Mouse (Mus musculus) myocyte (in vitro differentiated cells): ENCODE measurements around the gene Tmprss4. TPM values are rescaled to one million over a fixed set of nuclear protein-coding genes. Genes with fewer than 3 reads are reported as not detected.

ENCODE experiments used
- H3K27me3 ChIP-seq: one replicate; pipeline ENCODE4 v1.6.1; 2011; ENCODE audit not compliant: control insufficient read depth, insufficient read depth, insufficient read length
- H3K36me3 ChIP-seq: one replicate; pipeline ENCODE4 v1.6.1; 2011; ENCODE audit not compliant: control insufficient read depth, insufficient read depth
- H3K4me2 ChIP-seq: one replicate; pipeline ENCODE4 v1.6.1; 2011; ENCODE audit warnings: low read depth, control low read depth
- H3K4me3 ChIP-seq: one replicate; pipeline ENCODE4 v1.5.1; 2011; ENCODE audit warnings: mild to moderate bottlenecking, control low read depth, moderate library complexity
- H3K79me2 ChIP-seq: one replicate; pipeline ENCODE4 v1.6.1; 2011; ENCODE audit not compliant: control insufficient read depth, insufficient read depth
- H3ac ChIP-seq: one replicate; pipeline ENCODE4 v1.6.1; 2011; ENCODE audit not compliant: control insufficient read depth, insufficient read length
- CEBPB ChIP-seq: IDR thresholded peaks from 2 replicates; pipeline ENCODE4 v1.6.1; 2011; ENCODE audit warnings: mild to moderate bottlenecking, moderate library complexity; ENCODE audit not compliant: poor library complexity, insufficient read depth, severe bottlenecking
- E2F4 ChIP-seq: IDR thresholded peaks from one replicate; pipeline ENCODE4 v1.6.1; 2011; ENCODE audit warnings: mild to moderate bottlenecking, control low read depth, moderate library complexity; ENCODE audit not compliant: insufficient read depth
- MAX ChIP-seq: IDR thresholded peaks from one replicate; pipeline ENCODE4 v1.6.1; 2011; ENCODE audit warnings: low read depth, mild to moderate bottlenecking, control low read depth
- MYOD1 ChIP-seq, 3 experiments: IDR thresholded peaks; one replicate each; pipeline ENCODE4 v1.6.1; 2011; ENCODE audit warnings: control low read depth in 2 of 3, low read depth in 2 of 3, mild to moderate bottlenecking in 2 of 3, moderate library complexity in 1 of 3; ENCODE audit not compliant: insufficient read length in 2 of 3, control insufficient read depth in 1 of 3
- MYOG ChIP-seq, 3 experiments: IDR thresholded peaks; one replicate each; pipeline ENCODE4 v1.6.1; 2011; ENCODE audit warnings: control low read depth in 2 of 3, low read depth in 2 of 3, mild to moderate bottlenecking in 2 of 3; ENCODE audit not compliant: insufficient read length in 2 of 3, control insufficient read depth in 1 of 3, insufficient read depth in 1 of 3
- POLR2A ChIP-seq: IDR thresholded peaks from one replicate; pipeline ENCODE4 v1.6.1; 2011; ENCODE audit warnings: low read depth, mild to moderate bottlenecking, control low read depth, moderate library complexity; ENCODE audit not compliant: insufficient read length
- POLR2AphosphoS2 ChIP-seq: IDR thresholded peaks from one replicate; pipeline ENCODE4 v1.6.1; 2011; ENCODE audit warnings: low read depth, control low read depth; ENCODE audit not compliant: insufficient read length
- REST ChIP-seq: IDR thresholded peaks from one replicate; pipeline ENCODE4 v1.6.1; 2011; ENCODE audit warnings: mild to moderate bottlenecking, control low read depth, moderate library complexity; ENCODE audit not compliant: insufficient read depth, insufficient read length
- SRF ChIP-seq: IDR thresholded peaks from one replicate; pipeline ENCODE4 v1.6.1; 2011; ENCODE audit warnings: low read depth; ENCODE audit not compliant: control insufficient read depth, insufficient read length
- TCF12 ChIP-seq: IDR thresholded peaks from one replicate; pipeline ENCODE4 v1.6.1; 2011; ENCODE audit warnings: mild to moderate bottlenecking, control low read depth; ENCODE audit not compliant: poor library complexity, insufficient read depth, severe bottlenecking
- TCF3 ChIP-seq: IDR thresholded peaks from one replicate; pipeline ENCODE4 v1.6.1; 2011; ENCODE audit warnings: low read depth, control low read depth; ENCODE audit not compliant: insufficient read length
- USF1 ChIP-seq: IDR thresholded peaks from one replicate; pipeline ENCODE4 v1.6.1; 2011; ENCODE audit warnings: low read depth, mild to moderate bottlenecking, control low read depth, moderate library complexity
- polyA plus RNA-seq: library from polyadenylated mRNA; unstranded; fragments of >200 nt; fragmentation: generic; extraction: Trizol; gene quantifications from one replicate; pipeline ENCODE4 v1.2.1, GENCODE M21; 2012; ENCODE audit warnings: missing spikeins

Gene Tmprss4
- polyA plus RNA-seq, 1 experiment: not detected

GRCm38 (mm10) chr9:45202021-45202798, 1.7 kb downstream of the Tmprss4 start:
- Histone ChIP-seq H3K79me2 (no peaks in the 10 kb centered on the region), H3K4me2 (no peak overlapping the region), H3K36me3 (no peaks in the 10 kb centered on the region), H3K27me3 (peaks cover 5% of the 10 kb centered on the region), H3K4me3 (no peak overlapping the region), H3ac (no peak overlapping the region)
- TF ChIP-seq USF1 (no peak), REST (no peak), CEBPB (no peak), MYOD1 (IDR thresholded peaks at IDR 0.05; ENCODE audit: control insufficient read depth in 1 of 3, insufficient read length in 2 of 3, low read depth in 2 of 3) (no peak), MYOG (IDR thresholded peaks at IDR 0.05; ENCODE audit: control insufficient read depth in 1 of 3, insufficient read depth in 1 of 3, insufficient read length in 2 of 3, low read depth in 2 of 3) (no peak), MAX (no peak), POLR2AphosphoS2 (no peak), E2F4 (no peak), TCF3 (no peak), SRF (no peak), POLR2A (no peak)

- Histone ChIP-seq H3K4me3 (no peak overlapping the region), H3K4me2 (no peak overlapping the region), H3K27me3 (peaks cover 5% of the 10 kb centered on the region), H3K36me3 (no peaks in the 10 kb centered on the region), H3K79me2 (no peaks in the 10 kb centered on the region), H3ac (no peak overlapping the region)
- TF ChIP-seq POLR2AphosphoS2: no peak
- no peak for TF ChIP-seq MYOG (IDR thresholded peaks at IDR 0.05; ENCODE audit: control insufficient read depth in 1 of 3, insufficient read depth in 1 of 3, insufficient read length in 2 of 3, low read depth in 2 of 3)
- no peak for TF ChIP-seq MAX
- TF ChIP-seq MYOD1 (IDR thresholded peaks at IDR 0.05; ENCODE audit: control insufficient read depth in 1 of 3, insufficient read length in 2 of 3, low read depth in 2 of 3): no peak
- no peak for TF ChIP-seq E2F4
- no peak for TF ChIP-seq SRF
- no peak for TF ChIP-seq REST
- no peak for TF ChIP-seq TCF3
- TF ChIP-seq USF1: no peak
- TF ChIP-seq TCF12: no peak
- no peak for TF ChIP-seq CEBPB
- no peak for TF ChIP-seq POLR2A
Measured at GRCm38 (mm10) chr9:45201319-45201947, 2.5 kb downstream of the Tmprss4 start.

- Histone ChIP-seq H3K36me3 (no peaks in the 10 kb centered on the region), H3ac (no peak overlapping the region), H3K4me3 (no peak overlapping the region), H3K79me2 (no peaks in the 10 kb centered on the region), H3K4me2 (no peak overlapping the region), H3K27me3 (peaks cover 6% of the 10 kb centered on the region)
- no peak for TF ChIP-seq MYOD1 (IDR thresholded peaks at IDR 0.05; ENCODE audit: control insufficient read depth in 1 of 3, insufficient read length in 2 of 3, low read depth in 2 of 3)
- no peak for TF ChIP-seq CEBPB
Measured at GRCm38 (mm10) chr9:45197549-45197948, 6.3 kb downstream of the Tmprss4 start.

GRCm38 (mm10) chr9:45196125-45196830, 7.6 kb downstream of the Tmprss4 start:
- Histone ChIP-seq H3K27me3 (peaks cover 6% of the 10 kb centered on the region), H3ac (no peak overlapping the region), H3K36me3 (no peaks in the 10 kb centered on the region), H3K4me2 (no peak overlapping the region), H3K4me3 (no peak overlapping the region), H3K79me2 (no peaks in the 10 kb centered on the region)
- TF ChIP-seq MAX (no peak), TCF12 (no peak), POLR2AphosphoS2 (no peak), SRF (no peak), USF1 (no peak), MYOD1 (IDR thresholded peaks at IDR 0.05; ENCODE audit: control insufficient read depth in 1 of 3, insufficient read length in 2 of 3, low read depth in 2 of 3) (no peak), TCF3 (no peak), REST (no peak), POLR2A (no peak), MYOG (IDR thresholded peaks at IDR 0.05; ENCODE audit: control insufficient read depth in 1 of 3, insufficient read depth in 1 of 3, insufficient read length in 2 of 3, low read depth in 2 of 3) (no peak), CEBPB (no peak)
